Mouse (Mus musculus) limb, embryonic 12.5 days (tissue): Measurements from ENCODE around the gene Neurl1b. TPM values are rescaled to one million over a fixed set of nuclear protein-coding genes. Genes with fewer than 3 reads are reported as not detected.

Experiments
- ATAC-seq: fragments of 200-750 bp; cut with Nextera tagmentation; 2 replicates; pipeline ENCODE4 v1.8.0; 2017; ENCODE audit warnings: low read depth, moderate TSS enrichment; ENCODE audit not compliant: insufficient number of reproducible peaks, insufficient read depth, low FRiP score, low TSS enrichment
- H3K27ac ChIP-seq: fragments of 300-500 bp; sonication (generic); 2 replicates; pipeline ENCODE4 v1.5.1; 2016; ENCODE audit warnings: mild to moderate bottlenecking, moderate library complexity
- H3K27me3 ChIP-seq: fragments of 300-500 bp; sonication (generic); 2 replicates; pipeline ENCODE4 v1.6.1; 2016; ENCODE audit warnings: mild to moderate bottlenecking, moderate library complexity
- H3K36me3 ChIP-seq: fragments of 300-500 bp; sonication (generic); 2 replicates; pipeline ENCODE4 v1.6.1; 2016; ENCODE audit warnings: mild to moderate bottlenecking, moderate library complexity
- H3K4me1 ChIP-seq: fragments of 300-500 bp; sonication (generic); replicated peaks from 2 replicates; pipeline ENCODE4 v1.6.1; 2016
- H3K4me2 ChIP-seq: fragments of 300-500 bp; sonication (generic); 2 replicates; pipeline ENCODE4 v1.6.1; 2016; ENCODE audit warnings: mild to moderate bottlenecking, moderate library complexity
- H3K4me3 ChIP-seq: fragments of 300-500 bp; sonication (generic); replicated peaks from 2 replicates; pipeline ENCODE4 v1.5.1; 2016; ENCODE audit warnings: mild to moderate bottlenecking
- H3K9ac ChIP-seq: fragments of 300-500 bp; sonication (generic); replicated peaks from 2 replicates; pipeline ENCODE4 v1.6.1; 2016; ENCODE audit warnings: mild to moderate bottlenecking, moderate library complexity
- H3K9me3 ChIP-seq: fragments of 300-500 bp; sonication (generic); 2 replicates; pipeline ENCODE4 v1.6.1; 2016; ENCODE audit warnings: mild to moderate bottlenecking, moderate library complexity
- WGBS: fragments of 180-500 bp; shearing (Covaris S2); methylation state at CpG from one replicate; pipeline ENCODE4 v1.1.7; 2016; 5-methylcytosine and 5-hydroxymethylcytosine counted together
- polyA plus RNA-seq: library from polyadenylated mRNA; unstranded; fragments of >200 nt; fragmentation: Nextera tagmentation; extraction: Ambion mirVana; gene quantifications from 2 replicates; pipeline ENCODE4 v1.2.1, GENCODE M21; 2016

Neurl1b gene
- polyA plus RNA-seq, 1 experiment from 2014 or later = 0.40 TPM

DNA sequence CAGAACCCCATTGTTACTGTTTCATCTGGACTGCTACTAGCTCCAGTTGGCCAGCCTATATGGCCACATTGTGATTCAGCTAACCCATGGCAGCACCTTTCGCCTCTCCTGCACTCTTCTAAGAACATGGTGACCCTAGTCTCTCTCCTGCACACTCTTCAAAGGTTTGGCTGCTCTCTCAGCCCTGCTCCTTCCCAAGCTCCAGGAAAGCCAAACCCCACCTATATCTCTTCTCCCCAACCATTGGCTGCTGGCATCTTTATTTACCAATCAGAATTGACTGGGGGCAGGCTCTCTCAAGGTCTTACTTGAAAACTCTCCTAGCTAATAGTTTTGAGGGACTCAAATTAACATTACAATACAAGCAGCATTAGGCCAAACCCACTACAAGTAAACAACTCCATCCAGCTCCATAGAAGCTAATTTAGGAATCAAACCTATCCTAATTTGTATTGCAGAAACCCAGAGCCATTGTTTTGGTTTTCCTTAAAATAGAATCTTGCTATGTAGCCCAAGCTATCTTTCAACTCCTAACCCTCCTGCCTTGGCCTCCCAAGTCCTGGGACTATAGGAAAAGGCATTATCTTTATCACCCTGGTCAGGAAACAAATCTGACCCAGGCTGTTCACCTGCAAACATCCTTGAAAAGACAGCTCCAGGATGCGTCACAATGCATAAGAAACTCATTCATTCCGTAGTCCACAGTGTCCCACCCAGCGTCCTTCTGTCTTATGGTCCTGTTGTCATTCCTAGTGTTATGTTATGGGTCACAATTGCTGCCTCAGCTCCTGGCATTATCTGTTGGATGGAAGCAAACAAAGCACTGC, 80.2 kb downstream of the Neurl1b start:
- Histone ChIP-seq H3K4me3 (no peak overlapping the region), H3K36me3 (no peaks in the 10 kb centered on the region), H3K4me2 (no peak overlapping the region), H3K9me3 (peaks cover 14% of the 10 kb centered on the region), H3K27me3 (no peaks in the 10 kb centered on the region), H3K9ac (no peak overlapping the region), H3K4me1 (no peaks in the 10 kb centered on the region), H3K27ac (no peak overlapping the region)
- 81% methylated on average over 4 of the region's 4 CpGs for WGBS
- no peak for ATAC-seq

Other genes starting within 250 kb of the Neurl1b start
- gene Pdia2, start 215.7 kb upstream of the Neurl1b start, polyA plus RNA-seq = 0.13 and 0.17 TPM in 2 replicates
- gene Rgs11, start 211.9 kb upstream of the Neurl1b start, polyA plus RNA-seq = 4.7 and 5.3 TPM in 2 replicates
- 4.9 and 5.6 TPM in 2 replicates for gene Arhgdig, start 207.0 kb upstream of the Neurl1b start, polyA plus RNA-seq
- gene Fam234a, start 170.6 kb upstream of the Neurl1b start, polyA plus RNA-seq = 36.4 and 36.6 TPM in 2 replicates
- 155 and 164 TPM in 2 replicates for gene Luc7l, start 161.9 kb upstream of the Neurl1b start, polyA plus RNA-seq
- gene Ergic1, start 146.7 kb downstream of the Neurl1b start, polyA plus RNA-seq = 90.7 and 103 TPM in 2 replicates
- gene Dusp1, start 147.3 kb downstream of the Neurl1b start, polyA plus RNA-seq = 18.0 and 19.4 TPM in 2 replicates
- gene Atp6v0e, start 248.4 kb downstream of the Neurl1b start, polyA plus RNA-seq = 112 and 114 TPM in 2 replicates